Mouse (Mus musculus): Measurements from ENCODE around the gene Arpc1a. TPM values are rescaled to one million over a fixed set of nuclear protein-coding genes. Genes with fewer than 3 reads are reported as not detected.
"Not testable (repeated sequence)": the region's sequence is repeated elsewhere in the genome, so short reads cannot be mapped to it uniquely, and the experiment has no call there.

Arpc1a gene
- polyA plus RNA-seq, 1 experiment from 2014 or later = 91.5 TPM

- H3K27me3 ChIP-seq (ENCODE audit: control insufficient read depth, insufficient read depth, low read length) = no peaks in the 10 kb centered on the region
- H3K27ac ChIP-seq (ENCODE audit: low read length) = no peak overlapping the region
- ATAC-seq (replicated peaks; ENCODE audit: extremely low read depth, insufficient read depth, low FRiP score) = no peak
- no peak overlapping the region for H3K4me2 ChIP-seq (ENCODE audit: low read depth, low read length)
- H3K36me3 ChIP-seq (ENCODE audit: control insufficient read depth, insufficient read depth) = peaks cover 59% of the 10 kb centered on the region
- H3K4me1 ChIP-seq (ENCODE audit: control insufficient read depth, insufficient read depth, low read length) = no peaks in the 10 kb centered on the region
- H3K9me3 ChIP-seq (replicated peaks; ENCODE audit: control insufficient read depth, low read length) = no peaks in the 10 kb centered on the region
- no peak overlapping the region for H3K4me3 ChIP-seq (ENCODE audit: low read length)
- H3K9ac ChIP-seq (ENCODE audit: low read length) = no peak overlapping the region
- 87% methylated on average over 10 of the region's 10 CpGs for WGBS
Measured at GRCm38 (mm10) chr5:145098340-145098821, 14.8 kb downstream of the Arpc1a start.

GRCm38 (mm10) chr5:145100960-145101359 is 17.3 kb downstream of the Arpc1a start:
- H3K4me1 ChIP-seq (ENCODE audit: control insufficient read depth, insufficient read depth, low read length) = no peaks in the 10 kb centered on the region
- ATAC-seq (replicated peaks; ENCODE audit: extremely low read depth, insufficient read depth, low FRiP score) = no peak
- no peaks in the 10 kb centered on the region for H3K27me3 ChIP-seq (ENCODE audit: control insufficient read depth, insufficient read depth, low read length)
- peaks cover 77% of the 10 kb centered on the region for H3K36me3 ChIP-seq (ENCODE audit: control insufficient read depth, insufficient read depth)
- WGBS = 96% methylated on average over 9 of the region's 9 CpGs
- no peak overlapping the region for H3K27ac ChIP-seq (ENCODE audit: low read length)
- H3K4me3 ChIP-seq (ENCODE audit: low read length) = no peak overlapping the region
- H3K9ac ChIP-seq (ENCODE audit: low read length) = no peak overlapping the region
- no peaks in the 10 kb centered on the region for H3K9me3 ChIP-seq (replicated peaks; ENCODE audit: control insufficient read depth, low read length)
- no peak overlapping the region for H3K4me2 ChIP-seq (ENCODE audit: low read depth, low read length)

GRCm38 (mm10) chr5:145101451-145101850 is 17.8 kb downstream of the Arpc1a start:
- H3K36me3 ChIP-seq (ENCODE audit: control insufficient read depth, insufficient read depth) = peaks cover 74% of the 10 kb centered on the region
- H3K4me2 ChIP-seq (ENCODE audit: low read depth, low read length); H3K9ac ChIP-seq (ENCODE audit: low read length); H3K27me3 ChIP-seq (ENCODE audit: control insufficient read depth, insufficient read depth, low read length); H3K27ac ChIP-seq (ENCODE audit: low read length); H3K4me3 ChIP-seq (ENCODE audit: low read length); ATAC-seq (replicated peaks; ENCODE audit: extremely low read depth, insufficient read depth, low FRiP score); H3K9me3 ChIP-seq (replicated peaks; ENCODE audit: control insufficient read depth, low read length); H3K4me1 ChIP-seq (ENCODE audit: control insufficient read depth, insufficient read depth, low read length): not testable (repeated sequence)
- WGBS = 97% methylated on average over 11 of the region's 11 CpGs

- ATAC-seq (replicated peaks; ENCODE audit: extremely low read depth, insufficient read depth, low FRiP score) = no peak
- Histone ChIP-seq H3K4me1 (ENCODE audit: control insufficient read depth, insufficient read depth, low read length) (no peaks in the 10 kb centered on the region), H3K27ac (ENCODE audit: low read length) (no peak overlapping the region), H3K9ac (ENCODE audit: low read length) (no peak overlapping the region), H3K27me3 (ENCODE audit: control insufficient read depth, insufficient read depth, low read length) (no peaks in the 10 kb centered on the region), H3K4me3 (ENCODE audit: low read length) (no peak overlapping the region), H3K4me2 (ENCODE audit: low read depth, low read length) (no peak overlapping the region), H3K9me3 (replicated peaks; ENCODE audit: control insufficient read depth, low read length) (no peaks in the 10 kb centered on the region), H3K36me3 (ENCODE audit: control insufficient read depth, insufficient read depth) (peaks cover 70% of the 10 kb centered on the region)
- WGBS = 71% methylated on average over 4 of the region's 4 CpGs
Measured at GRCm38 (mm10) chr5:145102706-145103105, 19.1 kb downstream of the Arpc1a start.

GRCm38 (mm10) chr5:145104328-145104727 is 20.7 kb downstream of the Arpc1a start:
- no peak for ATAC-seq (replicated peaks; ENCODE audit: extremely low read depth, insufficient read depth, low FRiP score)
- Histone ChIP-seq H3K4me3 (ENCODE audit: low read length) (no peak overlapping the region), H3K4me1 (ENCODE audit: control insufficient read depth, insufficient read depth, low read length) (no peaks in the 10 kb centered on the region), H3K27ac (ENCODE audit: low read length) (no peak overlapping the region), H3K9ac (ENCODE audit: low read length) (no peak overlapping the region), H3K27me3 (ENCODE audit: control insufficient read depth, insufficient read depth, low read length) (no peaks in the 10 kb centered on the region), H3K9me3 (replicated peaks; ENCODE audit: control insufficient read depth, low read length) (no peaks in the 10 kb centered on the region), H3K36me3 (ENCODE audit: control insufficient read depth, insufficient read depth) (peaks cover 67% of the 10 kb centered on the region), H3K4me2 (ENCODE audit: low read depth, low read length) (no peak overlapping the region)
- WGBS = 82% methylated on average over 9 of the region's 9 CpGs

GRCm38 (mm10) chr5:145105694-145106275 is 22.2 kb downstream of the Arpc1a start:
- Histone ChIP-seq H3K27ac (ENCODE audit: low read length) (no peak overlapping the region), H3K9me3 (replicated peaks; ENCODE audit: control insufficient read depth, low read length) (no peaks in the 10 kb centered on the region), H3K4me1 (ENCODE audit: control insufficient read depth, insufficient read depth, low read length) (no peaks in the 10 kb centered on the region), H3K36me3 (ENCODE audit: control insufficient read depth, insufficient read depth) (peaks cover 59% of the 10 kb centered on the region), H3K27me3 (ENCODE audit: control insufficient read depth, insufficient read depth, low read length) (no peaks in the 10 kb centered on the region), H3K4me3 (ENCODE audit: low read length) (no peak overlapping the region), H3K4me2 (ENCODE audit: low read depth, low read length) (no peak overlapping the region), H3K9ac (ENCODE audit: low read length) (no peak overlapping the region)
- ATAC-seq (replicated peaks; ENCODE audit: extremely low read depth, insufficient read depth, low FRiP score) = no peak
- 80% methylated on average over 9 of the region's 9 CpGs for WGBS

GRCm38 (mm10) chr5:145110401-145110800 is 26.8 kb downstream of the Arpc1a start:
- no peak for ATAC-seq (replicated peaks; ENCODE audit: extremely low read depth, insufficient read depth, low FRiP score)
- Histone ChIP-seq H3K27me3 (ENCODE audit: control insufficient read depth, insufficient read depth, low read length) (no peaks in the 10 kb centered on the region), H3K9ac (ENCODE audit: low read length) (no peak overlapping the region), H3K4me2 (ENCODE audit: low read depth, low read length) (no peak overlapping the region), H3K27ac (ENCODE audit: low read length) (no peak overlapping the region), H3K4me3 (ENCODE audit: low read length) (no peak overlapping the region), H3K36me3 (ENCODE audit: control insufficient read depth, insufficient read depth) (peaks cover 21% of the 10 kb centered on the region), H3K9me3 (replicated peaks; ENCODE audit: control insufficient read depth, low read length) (no peaks in the 10 kb centered on the region), H3K4me1 (ENCODE audit: control insufficient read depth, insufficient read depth, low read length) (0 out of 2 replicates have a peak, but pooled peaks cover 2% of the 10 kb centered on the region)
- WGBS = 74% methylated on average over 6 of the region's 6 CpGs

GRCm38 (mm10) chr5:145112566-145112965 is 28.9 kb downstream of the Arpc1a start:
- Histone ChIP-seq H3K4me2 (ENCODE audit: low read depth, low read length) (no peak overlapping the region), H3K36me3 (ENCODE audit: control insufficient read depth, insufficient read depth) (peaks cover 10% of the 10 kb centered on the region), H3K27ac (ENCODE audit: low read length) (no peak overlapping the region), H3K4me3 (ENCODE audit: low read length) (no peak overlapping the region), H3K4me1 (ENCODE audit: control insufficient read depth, insufficient read depth, low read length) (peaks cover 8% of the 10 kb centered on the region), H3K9ac (ENCODE audit: low read length) (no peak overlapping the region), H3K27me3 (ENCODE audit: control insufficient read depth, insufficient read depth, low read length) (no peaks in the 10 kb centered on the region), H3K9me3 (replicated peaks; ENCODE audit: control insufficient read depth, low read length) (no peaks in the 10 kb centered on the region)
- ATAC-seq (replicated peaks; ENCODE audit: extremely low read depth, insufficient read depth, low FRiP score) = no peak
- 79% methylated on average over 8 of the region's 8 CpGs for WGBS

- Histone ChIP-seq H3K36me3 (ENCODE audit: control insufficient read depth, insufficient read depth) (peaks cover 3% of the 10 kb centered on the region), H3K9ac (ENCODE audit: low read length) (peak overlapping the region; percentile 84), H3K27ac (ENCODE audit: low read length) (no peak overlapping the region), H3K4me1 (ENCODE audit: control insufficient read depth, insufficient read depth, low read length) (peaks cover 8% of the 10 kb centered on the region), H3K4me3 (ENCODE audit: low read length) (peak overlapping the region; percentile 74), H3K9me3 (replicated peaks; ENCODE audit: control insufficient read depth, low read length) (no peaks in the 10 kb centered on the region), H3K27me3 (ENCODE audit: control insufficient read depth, insufficient read depth, low read length) (no peaks in the 10 kb centered on the region), H3K4me2 (ENCODE audit: low read depth, low read length) (peak overlapping the region; percentile 87)
- WGBS = 27% methylated on average over 2 of the region's 2 CpGs
- ATAC-seq (replicated peaks; ENCODE audit: extremely low read depth, insufficient read depth, low FRiP score) = no peak
Measured at GRCm38 (mm10) chr5:145113416-145113815, 29.8 kb downstream of the Arpc1a start.
